Mouse (Mus musculus): ENCODE results near the gene Ablim2. TPM values are rescaled to one million over a fixed set of nuclear protein-coding genes. Genes with fewer than 3 reads are reported as not detected.

The Ablim2 gene
- polyA plus RNA-seq, 1 experiment from 2014 or later: 5.7 TPM

GRCm38 (mm10) chr5:35873382-35873781 is 115.7 kb downstream of the Ablim2 start:
- no peak overlapping the region for H3K4me2 ChIP-seq (ENCODE audit: low read depth, low read length)
- H3K27me3 ChIP-seq (replicated peaks; ENCODE audit: control insufficient read depth, insufficient read depth, low read length): no peaks in the 10 kb centered on the region
- no peak overlapping the region for H3K27ac ChIP-seq (ENCODE audit: low read length)
- no peak overlapping the region for H3K9ac ChIP-seq (ENCODE audit: low read depth, low read length)
- H3K9me3 ChIP-seq (ENCODE audit: control insufficient read depth, low read length): no peaks in the 10 kb centered on the region
- no peak overlapping the region for H3K4me3 ChIP-seq (ENCODE audit: low read length)
- H3K4me1 ChIP-seq (ENCODE audit: control insufficient read depth, insufficient read depth, low read length): no peaks in the 10 kb centered on the region
- ATAC-seq: no peak
- WGBS: 33% methylated on average over 4 of the region's 4 CpGs
- no peaks in the 10 kb centered on the region for H3K36me3 ChIP-seq (ENCODE audit: control insufficient read depth, insufficient read depth, low read length)

- Histone ChIP-seq H3K4me1 (ENCODE audit: control insufficient read depth, insufficient read depth, low read length) (no peaks in the 10 kb centered on the region), H3K4me3 (ENCODE audit: low read length) (no peak overlapping the region), H3K36me3 (ENCODE audit: control insufficient read depth, insufficient read depth, low read length) (no peaks in the 10 kb centered on the region), H3K9ac (ENCODE audit: low read depth, low read length) (no peak overlapping the region), H3K27ac (ENCODE audit: low read length) (no peak overlapping the region), H3K4me2 (ENCODE audit: low read depth, low read length) (no peak overlapping the region), H3K9me3 (ENCODE audit: control insufficient read depth, low read length) (no peaks in the 10 kb centered on the region), H3K27me3 (replicated peaks; ENCODE audit: control insufficient read depth, insufficient read depth, low read length) (no peaks in the 10 kb centered on the region)
- no peak for ATAC-seq
- 84% methylated on average over 5 of the region's 5 CpGs for WGBS
These were observed 118.6 kb downstream of the Ablim2 start for GRCm38 (mm10) chr5:35876236-35876635.

GRCm38 (mm10) chr5:35879199-35879598 is 121.5 kb downstream of the Ablim2 start:
- WGBS: 89% methylated on average over 8 of the region's 8 CpGs
- Histone ChIP-seq H3K4me1 (ENCODE audit: control insufficient read depth, insufficient read depth, low read length) (peaks cover 3% of the 10 kb centered on the region; the same call in 1 of the 2 replicates), H3K9me3 (ENCODE audit: control insufficient read depth, low read length) (no peaks in the 10 kb centered on the region), H3K27me3 (replicated peaks; ENCODE audit: control insufficient read depth, insufficient read depth, low read length) (no peaks in the 10 kb centered on the region), H3K9ac (ENCODE audit: low read depth, low read length) (no peak overlapping the region), H3K4me2 (ENCODE audit: low read depth, low read length) (no peak overlapping the region), H3K4me3 (ENCODE audit: low read length) (no peak overlapping the region), H3K36me3 (ENCODE audit: control insufficient read depth, insufficient read depth, low read length) (no peaks in the 10 kb centered on the region), H3K27ac (ENCODE audit: low read length) (no peak overlapping the region)
- ATAC-seq: no peak

- Histone ChIP-seq H3K9me3 (ENCODE audit: control insufficient read depth, low read length) (no peaks in the 10 kb centered on the region), H3K9ac (ENCODE audit: low read depth, low read length) (no peak overlapping the region), H3K4me2 (ENCODE audit: low read depth, low read length) (no peak overlapping the region), H3K4me1 (ENCODE audit: control insufficient read depth, insufficient read depth, low read length) (peaks cover 3% of the 10 kb centered on the region; the same call in 1 of the 2 replicates), H3K27ac (ENCODE audit: low read length) (no peak overlapping the region), H3K27me3 (replicated peaks; ENCODE audit: control insufficient read depth, insufficient read depth, low read length) (no peaks in the 10 kb centered on the region), H3K36me3 (ENCODE audit: control insufficient read depth, insufficient read depth, low read length) (no peaks in the 10 kb centered on the region), H3K4me3 (ENCODE audit: low read length) (no peak overlapping the region)
- 39% methylated on average over 9 of the region's 9 CpGs for WGBS
- ATAC-seq: no peak
These were observed 124.7 kb downstream of the Ablim2 start for GRCm38 (mm10) chr5:35882391-35882790.

- Histone ChIP-seq H3K36me3 (ENCODE audit: control insufficient read depth, insufficient read depth, low read length) (no peaks in the 10 kb centered on the region), H3K4me2 (ENCODE audit: low read depth, low read length) (no peak overlapping the region), H3K9ac (ENCODE audit: low read depth, low read length) (no peak overlapping the region), H3K4me3 (ENCODE audit: low read length) (no peak overlapping the region), H3K27ac (ENCODE audit: low read length) (no peak overlapping the region), H3K4me1 (ENCODE audit: control insufficient read depth, insufficient read depth, low read length) (peaks cover 3% of the 10 kb centered on the region; the same call in 1 of the 2 replicates), H3K27me3 (replicated peaks; ENCODE audit: control insufficient read depth, insufficient read depth, low read length) (no peaks in the 10 kb centered on the region), H3K9me3 (ENCODE audit: control insufficient read depth, low read length) (no peaks in the 10 kb centered on the region)
- no peak for ATAC-seq
- WGBS: 42% methylated on average over 11 of the region's 11 CpGs
These were observed 126.6 kb downstream of the Ablim2 start for GRCm38 (mm10) chr5:35884262-35884661.

GRCm38 (mm10) chr5:35884689-35885088 is 127.0 kb downstream of the Ablim2 start:
- Histone ChIP-seq H3K4me1 (ENCODE audit: control insufficient read depth, insufficient read depth, low read length) (peaks cover 3% of the 10 kb centered on the region; the same call in 1 of the 2 replicates), H3K4me2 (ENCODE audit: low read depth, low read length) (no peak overlapping the region), H3K9ac (ENCODE audit: low read depth, low read length) (no peak overlapping the region), H3K27me3 (replicated peaks; ENCODE audit: control insufficient read depth, insufficient read depth, low read length) (no peaks in the 10 kb centered on the region), H3K36me3 (ENCODE audit: control insufficient read depth, insufficient read depth, low read length) (no peaks in the 10 kb centered on the region), H3K4me3 (ENCODE audit: low read length) (no peak overlapping the region), H3K27ac (ENCODE audit: low read length) (no peak overlapping the region), H3K9me3 (ENCODE audit: control insufficient read depth, low read length) (no peaks in the 10 kb centered on the region)
- WGBS: 87% methylated on average over 5 of the region's 5 CpGs
- no peak for ATAC-seq

GRCm38 (mm10) chr5:35888959-35889358 is 131.3 kb downstream of the Ablim2 start:
- Histone ChIP-seq H3K9me3 (ENCODE audit: control insufficient read depth, low read length) (no peaks in the 10 kb centered on the region), H3K36me3 (ENCODE audit: control insufficient read depth, insufficient read depth, low read length) (no peaks in the 10 kb centered on the region), H3K9ac (ENCODE audit: low read depth, low read length) (no peak overlapping the region), H3K27me3 (replicated peaks; ENCODE audit: control insufficient read depth, insufficient read depth, low read length) (no peaks in the 10 kb centered on the region), H3K4me3 (ENCODE audit: low read length) (no peak overlapping the region), H3K4me1 (ENCODE audit: control insufficient read depth, insufficient read depth, low read length) (peaks cover 6% of the 10 kb centered on the region; the same call in 1 of the 2 replicates), H3K27ac (ENCODE audit: low read length) (no peak overlapping the region), H3K4me2 (ENCODE audit: low read depth, low read length) (no peak overlapping the region)
- ATAC-seq: no peak
- 57% methylated on average over 9 of the region's 9 CpGs for WGBS

GRCm38 (mm10) chr5:35889641-35890040 is 132.0 kb downstream of the Ablim2 start:
- Histone ChIP-seq H3K4me3 (ENCODE audit: low read length) (no peak overlapping the region), H3K4me2 (ENCODE audit: low read depth, low read length) (no peak overlapping the region), H3K27me3 (replicated peaks; ENCODE audit: control insufficient read depth, insufficient read depth, low read length) (no peaks in the 10 kb centered on the region), H3K27ac (ENCODE audit: low read length) (no peak overlapping the region), H3K36me3 (ENCODE audit: control insufficient read depth, insufficient read depth, low read length) (no peaks in the 10 kb centered on the region), H3K9ac (ENCODE audit: low read depth, low read length) (no peak overlapping the region), H3K4me1 (ENCODE audit: control insufficient read depth, insufficient read depth, low read length) (peaks cover 9% of the 10 kb centered on the region), H3K9me3 (ENCODE audit: control insufficient read depth, low read length) (no peaks in the 10 kb centered on the region)
- 32% methylated on average over 2 of the region's 2 CpGs for WGBS
- ATAC-seq: no peak

GRCm38 (mm10) chr5:35890985-35891730 is 133.5 kb downstream of the Ablim2 start:
- Histone ChIP-seq H3K9ac (ENCODE audit: low read depth, low read length) (no peak overlapping the region), H3K36me3 (ENCODE audit: control insufficient read depth, insufficient read depth, low read length) (no peaks in the 10 kb centered on the region), H3K4me1 (ENCODE audit: control insufficient read depth, insufficient read depth, low read length) (peaks cover 14% of the 10 kb centered on the region), H3K4me2 (ENCODE audit: low read depth, low read length) (no peak overlapping the region), H3K27ac (ENCODE audit: low read length) (no peak overlapping the region), H3K4me3 (ENCODE audit: low read length) (no peak overlapping the region), H3K27me3 (replicated peaks; ENCODE audit: control insufficient read depth, insufficient read depth, low read length) (no peaks in the 10 kb centered on the region), H3K9me3 (ENCODE audit: control insufficient read depth, low read length) (no peaks in the 10 kb centered on the region)
- no peak for ATAC-seq
- WGBS: 90% methylated on average over 13 of the region's 13 CpGs

- peak overlapping the region; percentile 58; the same call in 1 of the 2 replicates for H3K4me2 ChIP-seq (ENCODE audit: low read depth, low read length)
- H3K27me3 ChIP-seq (replicated peaks; ENCODE audit: control insufficient read depth, insufficient read depth, low read length): no peaks in the 10 kb centered on the region
- no peak for ATAC-seq
- 73% methylated on average over 3 of the region's 3 CpGs for WGBS
- no peak overlapping the region for H3K27ac ChIP-seq (ENCODE audit: low read length)
- H3K9me3 ChIP-seq (ENCODE audit: control insufficient read depth, low read length): no peaks in the 10 kb centered on the region
- peaks cover 17% of the 10 kb centered on the region for H3K4me1 ChIP-seq (ENCODE audit: control insufficient read depth, insufficient read depth, low read length)
- no peaks in the 10 kb centered on the region for H3K36me3 ChIP-seq (ENCODE audit: control insufficient read depth, insufficient read depth, low read length)
- no peak overlapping the region for H3K4me3 ChIP-seq (ENCODE audit: low read length)
- no peak overlapping the region for H3K9ac ChIP-seq (ENCODE audit: low read depth, low read length)
These were observed 134.7 kb downstream of the Ablim2 start for GRCm38 (mm10) chr5:35892363-35892762.

Data from intestine, embryonic 16.5 days (tissue).